Mouse (Mus musculus): ENCODE data around the gene Gm45711. TPM values are rescaled to one million over a fixed set of nuclear protein-coding genes. Genes with fewer than 3 reads are reported as not detected.
A peak's percentile ranks its signal among the peaks of the same experiment; 100 is the strongest.

The Gm45711 gene
- total RNA-seq, 2 experiments from 2014 or later, result not detected

- ATAC-seq (replicated peaks; ENCODE audit: low FRiP score, poor library complexity, severe bottlenecking), result peak; percentile 81
Observed at GRCm38 (mm10) chr8:104248276-104248675, 61.6 kb downstream of the Gm45711 start, which contains the start of gene Tk2. TSS of gene Tk2 (minus strand) at chr8:104248558.

DNA sequence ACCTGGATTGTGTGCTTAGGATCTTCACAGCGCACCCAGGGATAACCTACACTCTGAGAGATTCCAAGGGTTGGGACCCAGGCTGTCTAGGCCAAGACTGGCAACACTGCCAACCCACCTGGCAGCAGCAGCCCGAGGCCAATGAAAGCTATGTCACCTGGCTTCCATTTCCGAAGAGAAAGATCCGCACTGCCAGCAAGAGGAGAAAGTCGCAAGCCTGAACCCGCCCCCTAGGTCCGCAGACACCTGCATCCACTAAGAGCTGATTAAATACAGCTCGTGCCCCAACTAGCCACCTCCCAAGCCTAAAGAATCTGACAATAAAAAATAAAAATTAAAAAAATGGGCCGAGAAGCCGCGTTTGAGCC is 62.0 kb downstream of the Gm45711 start:
- 0 out of 2 replicates have a peak, but pooled peaks have one; percentile 10 for ATAC-seq (replicated peaks; ENCODE audit: low FRiP score, poor library complexity, severe bottlenecking)

GRCm38 (mm10) chr8:104247054-104247907 is 62.6 kb downstream of the Gm45711 start:
- 0 out of 2 replicates have a peak, but pooled peaks have one; percentile 1 for ATAC-seq (replicated peaks; ENCODE audit: low FRiP score, poor library complexity, severe bottlenecking)

DNA sequence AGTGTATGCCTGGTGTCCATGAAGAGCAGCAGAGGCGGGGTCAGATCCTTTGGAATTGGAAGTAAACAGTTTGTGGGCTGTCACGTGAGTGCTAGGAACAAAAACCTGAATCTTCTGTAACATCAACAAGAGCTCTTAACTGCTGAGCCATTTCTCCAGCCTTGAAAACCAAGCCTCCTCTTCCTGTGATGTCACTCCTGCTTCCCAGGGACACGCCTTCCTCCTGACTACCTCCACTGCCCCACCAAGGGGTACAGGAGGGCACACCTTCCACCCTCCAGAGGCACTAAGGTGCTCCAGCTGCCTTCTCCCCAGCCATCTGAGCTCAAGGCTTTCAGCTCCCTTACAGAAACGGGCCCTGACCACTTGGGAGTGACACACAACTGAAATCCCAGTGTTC is 63.3 kb downstream of the Gm45711 start:
- ATAC-seq (replicated peaks; ENCODE audit: low FRiP score, poor library complexity, severe bottlenecking), result no peak

DNA sequence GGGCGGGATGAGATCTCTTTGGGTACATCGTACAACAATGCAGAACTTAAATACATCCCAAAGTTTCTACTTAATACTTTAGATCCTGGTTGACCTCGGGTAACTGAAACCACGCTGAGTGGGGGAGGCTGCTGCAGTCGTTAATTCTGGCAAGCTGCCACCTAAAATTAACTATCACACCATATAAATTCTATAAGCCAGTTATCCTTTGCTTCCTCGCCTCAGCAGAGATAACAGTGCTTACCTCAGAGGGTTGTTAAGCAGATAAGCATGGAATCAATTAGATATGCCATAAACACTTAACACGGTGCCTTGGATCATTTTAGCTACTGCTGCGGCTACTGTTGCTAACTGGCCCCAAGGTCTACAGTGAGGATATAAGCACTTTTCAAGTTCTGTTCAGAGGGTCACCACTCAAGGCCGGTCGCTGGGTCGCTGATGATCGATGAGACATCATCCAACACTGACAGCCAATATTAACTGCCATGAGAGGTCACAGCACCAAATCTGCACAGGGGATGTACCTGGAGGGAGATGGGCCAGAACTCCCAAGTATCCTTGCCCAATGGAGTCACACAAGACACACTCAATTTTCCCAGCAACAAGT is 67.7 kb downstream of the Gm45711 start:
- no peak for ATAC-seq (replicated peaks; ENCODE audit: low FRiP score, poor library complexity, severe bottlenecking)

GRCm38 (mm10) chr8:104239418-104239861 is 70.4 kb downstream of the Gm45711 start:
- no peak for ATAC-seq (replicated peaks; ENCODE audit: low FRiP score, poor library complexity, severe bottlenecking)

- ATAC-seq (replicated peaks; ENCODE audit: low FRiP score, poor library complexity, severe bottlenecking), result no peak
Observed at GRCm38 (mm10) chr8:104234573-104234972, 75.3 kb downstream of the Gm45711 start.

DNA sequence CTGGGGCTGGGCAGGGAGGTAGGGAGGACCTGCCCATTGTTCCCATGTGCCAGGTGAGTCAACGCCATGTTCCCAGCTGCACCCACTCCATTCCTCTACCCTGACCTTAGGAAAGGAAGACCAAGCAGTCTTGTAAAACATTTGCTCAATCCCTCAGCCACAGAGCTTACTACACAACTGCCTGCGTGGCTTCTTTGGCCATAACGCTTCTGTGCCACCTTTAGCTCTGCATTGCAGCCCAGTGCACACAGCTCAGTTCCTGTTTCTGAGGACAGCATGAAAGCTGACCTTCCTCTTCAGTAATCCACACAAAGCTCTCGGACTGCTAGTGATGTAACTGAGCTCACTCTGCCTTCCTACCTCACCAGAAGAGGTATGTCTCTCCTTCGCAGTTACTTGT is 77.0 kb downstream of the Gm45711 start:
- ATAC-seq (replicated peaks; ENCODE audit: low FRiP score, poor library complexity, severe bottlenecking), result no peak

DNA sequence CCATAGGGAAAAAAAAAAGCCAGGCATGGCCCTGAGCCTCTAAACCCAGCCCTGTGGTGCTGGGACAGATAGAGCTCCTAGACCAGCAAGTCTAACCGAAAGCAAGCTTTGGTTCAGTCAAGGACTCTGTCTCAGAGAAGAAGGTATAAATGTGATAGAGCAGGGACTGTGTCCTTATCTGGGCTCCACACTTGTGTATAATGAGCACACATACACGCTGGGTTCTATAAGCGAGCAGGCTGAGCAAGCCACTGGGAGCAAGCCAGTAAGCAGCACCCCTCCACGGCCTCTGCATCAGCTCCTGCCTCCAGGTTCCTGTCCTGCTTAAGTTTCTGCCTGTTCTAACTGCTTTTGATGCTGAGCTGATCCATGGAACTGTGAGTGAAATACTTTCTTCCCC is 77.8 kb downstream of the Gm45711 start:
- no peak for ATAC-seq (replicated peaks; ENCODE audit: low FRiP score, poor library complexity, severe bottlenecking)

Other genes starting within 250 kb of the Gm45711 start
- gene Cdh5, start 208.5 kb downstream of the Gm45711 start, total RNA-seq (2015; ENCODE audit: low replicate concordance), result not detected in 2 replicates
- not detected in 2 replicates for gene Cdh5, start 208.5 kb downstream of the Gm45711 start, total RNA-seq (2017; ENCODE audit: low replicate concordance)
- gene Bean1, start 139.6 kb downstream of the Gm45711 start, total RNA-seq (2015; ENCODE audit: low replicate concordance), result not detected in 2 replicates
- gene Bean1, start 139.6 kb downstream of the Gm45711 start, total RNA-seq (2017; ENCODE audit: low replicate concordance), result not detected in 2 replicates
- gene Tk2, start 61.5 kb downstream of the Gm45711 start, total RNA-seq (2015; ENCODE audit: low replicate concordance), result 7.1 and 13.2 TPM in 2 replicates
- gene Tk2, start 61.5 kb downstream of the Gm45711 start, total RNA-seq (2017; ENCODE audit: low replicate concordance), result 3.1 and 7.1 TPM in 2 replicates
- 19.2 and 51.7 TPM in 2 replicates for gene Cklf, start 59.2 kb downstream of the Gm45711 start, total RNA-seq (2015; ENCODE audit: low replicate concordance)
- gene Cklf, start 59.2 kb downstream of the Gm45711 start, total RNA-seq (2017; ENCODE audit: low replicate concordance), result 5.2 and 9.8 TPM in 2 replicates
- not detected in 2 replicates for gene Cmtm2a, start 16.9 kb downstream of the Gm45711 start, total RNA-seq (2015; ENCODE audit: low replicate concordance)
- gene Cmtm2a, start 16.9 kb downstream of the Gm45711 start, total RNA-seq (2017; ENCODE audit: low replicate concordance), result not detected in 2 replicates
- not detected in 2 replicates for gene Cmtm1, start 64 bp upstream of the Gm45711 start, total RNA-seq (2015; ENCODE audit: low replicate concordance)
- not detected in 2 replicates for gene Cmtm1, start 64 bp upstream of the Gm45711 start, total RNA-seq (2017; ENCODE audit: low replicate concordance)
- gene Gm11020, start 11.5 kb upstream of the Gm45711 start, total RNA-seq (2015; ENCODE audit: low replicate concordance), result not detected in 2 replicates
- gene Gm11020, start 11.5 kb upstream of the Gm45711 start, total RNA-seq (2017; ENCODE audit: low replicate concordance), result not detected in 2 replicates
- not detected in 2 replicates for gene Cmtm2b, start 12.1 kb upstream of the Gm45711 start, total RNA-seq (2015; ENCODE audit: low replicate concordance)
- not detected in 2 replicates for gene Cmtm2b, start 12.1 kb upstream of the Gm45711 start, total RNA-seq (2017; ENCODE audit: low replicate concordance)
- gene Cmtm3, start 29.3 kb upstream of the Gm45711 start, total RNA-seq (2015; ENCODE audit: low replicate concordance), result 8.6 and 14.0 TPM in 2 replicates
- 1.5 and 3.3 TPM in 2 replicates for gene Cmtm3, start 29.3 kb upstream of the Gm45711 start, total RNA-seq (2017; ENCODE audit: low replicate concordance)
- gene Cmtm4, start 85.7 kb upstream of the Gm45711 start, total RNA-seq (2015; ENCODE audit: low replicate concordance), result 0.96 and 1.0 TPM in 2 replicates
- 0.51 and 0.70 TPM in 2 replicates for gene Cmtm4, start 85.7 kb upstream of the Gm45711 start, total RNA-seq (2017; ENCODE audit: low replicate concordance)
- 22.8 and 30.4 TPM in 2 replicates for gene Dync1li2, start 133.0 kb upstream of the Gm45711 start, total RNA-seq (2015; ENCODE audit: low replicate concordance)
- 48.3 and 63.4 TPM in 2 replicates for gene Dync1li2, start 133.0 kb upstream of the Gm45711 start, total RNA-seq (2017; ENCODE audit: low replicate concordance)
- not detected in 2 replicates for gene Terb1, start 199.8 kb upstream of the Gm45711 start, total RNA-seq (2015; ENCODE audit: low replicate concordance)
- not detected in 2 replicates for gene Terb1, start 199.8 kb upstream of the Gm45711 start, total RNA-seq (2017; ENCODE audit: low replicate concordance)
- 14.4 and 25.4 TPM in 2 replicates for gene Nae1, start 224.6 kb upstream of the Gm45711 start, total RNA-seq (2015; ENCODE audit: low replicate concordance)
- gene Nae1, start 224.6 kb upstream of the Gm45711 start, total RNA-seq (2017; ENCODE audit: low replicate concordance), result 19.0 and 28.0 TPM in 2 replicates
- not detected in 2 replicates for gene Car7, start 224.6 kb upstream of the Gm45711 start, total RNA-seq (2015; ENCODE audit: low replicate concordance)
- gene Car7, start 224.6 kb upstream of the Gm45711 start, total RNA-seq (2017; ENCODE audit: low replicate concordance), result 0.51 TPM in 1 of 2 replicates, not detected in the other